Mouse (Mus musculus) MEL-GATA-1-ER (cell line): ENCODE measurements around the gene Cdca5.

ENCODE experiments used
- DNase-seq: peaks from one replicate; pipeline ENCODE4 v3.0.0-alpha.2; 2012; ENCODE audit warnings: low read depth; ENCODE audit errors: extremely low read depth

The Cdca5 gene

DNA sequence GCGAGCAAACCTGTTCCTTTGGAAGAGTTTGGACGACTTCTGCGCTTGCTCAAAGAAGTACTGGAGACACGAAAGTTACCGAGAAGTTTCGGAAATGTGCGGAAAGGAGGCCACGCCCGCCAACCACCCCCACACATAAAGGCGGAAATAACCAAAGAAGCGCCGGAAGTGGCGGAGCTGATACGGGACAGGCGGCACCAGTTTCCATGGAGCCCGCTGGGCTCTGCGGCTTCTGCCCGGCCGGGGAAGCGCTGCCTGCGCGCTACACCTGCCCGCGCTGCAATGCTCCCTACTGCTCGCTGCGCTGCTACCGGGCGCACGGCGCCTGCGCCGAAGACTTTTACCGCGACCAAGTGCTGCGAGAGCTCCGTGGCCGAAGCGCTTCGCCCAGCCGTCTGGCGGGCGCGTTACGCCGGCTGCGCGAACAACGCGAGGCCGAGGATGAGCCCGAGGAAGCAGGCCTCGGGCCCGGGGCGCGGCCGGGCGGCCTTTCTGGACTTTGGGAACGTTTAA, 23.7 kb upstream of the Cdca5 start, which contains the start of gene Znhit2:
Znhit2 (plus strand) TSS at position 172 of the 513 bp plus-strand sequence.
- DNase-seq = peak; percentile 94

- peak; percentile 52 for DNase-seq
Measured at GRCm38 (mm10) chr19:6061641-6062302, 23.0 kb upstream of the Cdca5 start.

GRCm38 (mm10) chr19:6062418-6062817, 22.4 kb upstream of the Cdca5 start:
- no peak for DNase-seq

DNA sequence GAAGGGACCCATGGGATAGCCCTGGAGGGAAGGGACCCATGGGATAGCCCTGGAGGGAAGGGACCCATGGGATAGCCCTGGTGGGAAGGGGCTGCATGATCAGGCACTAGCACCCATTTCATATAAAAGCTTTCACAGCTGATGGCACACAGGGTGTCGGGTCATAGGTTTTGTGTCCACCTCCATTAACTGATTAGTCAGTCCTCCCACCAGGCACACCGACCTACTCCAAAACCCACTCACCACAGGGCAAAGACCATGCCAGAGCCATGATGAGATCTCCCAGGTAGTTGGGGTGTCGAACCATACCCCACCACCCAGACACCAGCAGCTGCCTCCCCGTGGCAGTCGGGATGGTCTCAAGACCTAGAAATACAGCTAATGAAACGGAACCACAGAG, 21.7 kb upstream of the Cdca5 start:
- no peak for DNase-seq

- DNase-seq = no peak
Measured at GRCm38 (mm10) chr19:6066571-6066970, 18.2 kb upstream of the Cdca5 start.

- peak; percentile 72 for DNase-seq
Measured at GRCm38 (mm10) chr19:6067011-6067723, 17.6 kb upstream of the Cdca5 start.

GRCm38 (mm10) chr19:6067724-6068415, 16.9 kb upstream of the Cdca5 start, which contains the start of gene Tm7sf2:
Gene Tm7sf2, minus strand, starts transcription at chr19:6068373.
- DNase-seq = peak; percentile 82

DNA sequence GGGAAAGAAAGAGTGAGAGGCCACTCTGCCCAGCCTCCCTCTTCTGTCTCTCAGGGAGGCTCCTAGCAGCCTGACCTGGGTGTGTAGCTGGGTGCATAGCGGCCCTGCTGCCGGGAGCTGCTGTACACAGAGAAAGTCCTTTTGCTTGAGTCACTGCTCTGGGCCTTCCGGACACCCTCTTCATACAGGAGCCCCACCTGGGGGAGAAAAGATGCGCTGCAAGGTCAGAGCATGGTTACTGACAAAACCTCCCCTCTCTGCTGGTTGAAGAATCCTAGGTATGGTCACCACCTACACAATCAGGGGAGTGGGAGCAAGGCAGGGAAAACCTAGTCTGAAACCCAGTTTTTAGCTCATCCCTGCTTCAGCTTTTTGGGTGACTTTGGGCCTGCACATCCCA, 15.8 kb upstream of the Cdca5 start:
- DNase-seq = no peak

DNA sequence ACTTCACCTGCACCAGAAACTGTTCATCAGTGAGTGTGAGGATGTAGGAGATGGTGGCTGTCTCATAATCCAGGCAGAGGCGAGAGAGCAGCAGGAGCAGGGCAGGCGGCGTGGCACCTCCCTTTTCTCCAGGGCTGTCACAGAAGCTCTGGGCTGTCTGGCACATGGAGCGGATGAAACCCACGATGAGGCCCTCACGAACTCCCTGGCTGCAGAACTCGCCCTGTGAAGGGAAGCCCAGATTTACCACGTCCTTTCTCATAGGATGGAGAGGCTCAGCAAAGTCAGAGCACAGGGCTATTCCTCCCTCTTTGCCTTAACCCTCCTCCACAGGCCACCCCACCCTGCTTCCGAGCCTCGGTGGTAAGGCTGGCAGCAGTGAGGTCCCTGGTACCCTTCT, 14.9 kb upstream of the Cdca5 start:
- no peak for DNase-seq

- no peak for DNase-seq
Measured at GRCm38 (mm10) chr19:6070571-6071250, 14.1 kb upstream of the Cdca5 start.

DNA sequence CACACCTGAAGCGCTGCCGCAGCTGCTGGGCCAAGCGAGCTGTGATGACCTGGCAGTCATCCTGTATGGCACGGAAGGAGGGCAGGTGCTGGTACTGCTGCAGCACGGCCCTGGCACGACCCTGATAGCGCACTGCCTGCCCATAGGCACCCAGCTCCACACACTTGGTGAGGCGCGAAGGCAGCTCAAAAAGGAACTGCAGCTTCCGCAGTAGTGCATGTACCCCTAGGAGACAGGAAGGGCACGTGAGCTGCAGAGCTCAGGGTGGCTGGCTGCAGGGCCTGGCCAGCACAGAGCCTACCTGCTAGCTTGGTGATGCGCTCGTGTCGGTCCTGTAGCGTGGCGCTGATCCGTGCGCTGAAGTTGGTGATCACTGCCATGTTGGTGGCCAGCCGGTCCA, 13.5 kb upstream of the Cdca5 start:
- DNase-seq = no peak

- no peak for DNase-seq
Measured at GRCm38 (mm10) chr19:6073889-6074288, 10.9 kb upstream of the Cdca5 start.

- peak; percentile 93 for DNase-seq
Measured at GRCm38 (mm10) chr19:6076564-6077393, 8.0 kb upstream of the Cdca5 start, which contains the start of gene Vps51. Gene Vps51, minus strand, starts transcription at chr19:6077231.

GRCm38 (mm10) chr19:6079983-6080480, 4.8 kb upstream of the Cdca5 start, which contains the start of gene Tmem262:
Gene Tmem262, plus strand, starts transcription at chr19:6080033.
- DNase-seq = no peak

- DNase-seq = no peak
Measured at GRCm38 (mm10) chr19:6082156-6082555, 2.6 kb upstream of the Cdca5 start, which contains the start of gene Gm28374. Gene Gm28374, minus strand, starts transcription at chr19:6082256.

DNA sequence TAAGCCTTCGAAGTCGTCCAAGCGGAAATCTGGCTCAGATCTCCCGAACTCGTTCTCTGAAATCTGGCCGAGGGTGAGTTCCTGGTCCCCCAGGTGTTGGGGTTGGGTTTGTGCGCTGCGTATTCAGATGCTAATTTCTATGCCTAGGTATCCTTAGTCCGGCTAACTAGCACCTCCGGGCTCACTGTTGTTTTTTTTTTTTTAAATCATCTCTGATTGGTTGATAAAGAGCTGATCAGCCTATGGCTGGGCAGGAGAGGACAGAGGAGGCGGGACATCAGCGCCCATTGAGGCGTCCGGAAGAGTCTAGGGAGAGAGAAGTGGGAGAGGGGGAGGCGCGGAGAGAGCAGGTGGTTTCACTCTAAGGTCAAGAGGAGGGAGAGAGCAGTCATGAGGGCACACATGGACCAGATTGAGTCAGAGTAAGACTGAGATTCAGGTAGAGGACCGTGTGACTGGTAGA, 665 bp downstream of the Cdca5 start:
- DNase-seq = peak; percentile 82

GRCm38 (mm10) chr19:6088841-6089240, 4.1 kb downstream of the Cdca5 start:
- no peak for DNase-seq

- no peak for DNase-seq
Measured at GRCm38 (mm10) chr19:6094119-6094518, 9.3 kb downstream of the Cdca5 start, which contains the start of gene AC131692.1. Gene AC131692.1, plus strand, starts transcription at chr19:6094419.

DNA sequence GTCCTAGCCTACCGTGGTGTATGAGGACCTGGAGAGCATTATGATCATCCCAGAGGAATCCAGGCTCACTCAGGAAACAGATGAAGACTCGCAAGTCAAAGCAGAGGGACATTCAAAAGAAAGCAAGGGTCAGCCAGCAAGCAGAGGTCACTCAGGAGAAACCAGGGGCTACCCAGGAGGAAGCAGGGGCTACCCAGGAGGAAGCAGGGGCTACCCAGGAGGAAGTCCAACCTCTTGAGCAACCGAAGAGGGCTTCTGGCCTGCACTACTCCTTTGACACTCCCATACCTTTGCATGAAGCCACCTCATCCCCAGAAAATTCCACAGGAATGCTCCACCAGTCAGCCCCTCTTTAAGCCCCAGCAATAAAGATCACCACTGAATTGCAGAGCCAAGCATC, 13.1 kb downstream of the Cdca5 start:
- no peak for DNase-seq

- no peak for DNase-seq
Measured at GRCm38 (mm10) chr19:6101186-6101585, 16.4 kb downstream of the Cdca5 start.
